Mouse (Mus musculus) brain, embryonic 14.5 days (tissue): Measurements from ENCODE around the gene Ubr3.

Experiments used
- CTCF ChIP-seq: fragments of 200-500 bp; IDR thresholded peaks from 2 replicates; pipeline ENCODE4 v1.5.1; 2012; ENCODE audit warnings: inconsistent platforms, mild to moderate bottlenecking, moderate library complexity, borderline replicate concordance; ENCODE audit not compliant: insufficient read depth, insufficient read length; ENCODE audit errors: extremely low read depth
- POLR2A ChIP-seq: fragments of 200-500 bp; IDR thresholded peaks from 2 replicates; pipeline ENCODE4 v1.6.1; 2012; ENCODE audit warnings: mild to moderate bottlenecking, inconsistent platforms, borderline replicate concordance; ENCODE audit not compliant: poor library complexity, insufficient read depth, insufficient read length, severe bottlenecking; ENCODE audit errors: extremely low read depth

- TF ChIP-seq POLR2A (no peak), CTCF (no peak)
These were observed 12.5 kb upstream of the Ubr3 start for GRCm38 (mm10) chr2:69884581-69884980.
